Mouse (Mus musculus): ENCODE measurements around the gene Cux1.

GRCm38 (mm10) chr5:136516593-136516992, 50.7 kb downstream of the Cux1 start:
- TF ChIP-seq POLR2A (IDR thresholded peaks at IDR 0.05; ENCODE audit: borderline replicate concordance, control insufficient read depth, low read depth, low read length) (no peak), CTCF (IDR thresholded peaks at IDR 0.05; ENCODE audit: control insufficient read depth, insufficient read depth, low read length) (no peak)
